Mouse (Mus musculus) CD4-positive, CD25-positive, alpha-beta regulatory T cell, adult 4 months (primary cell): ENCODE results near the gene Dennd5a. TPM values are rescaled to one million over a fixed set of nuclear protein-coding genes. Genes with fewer than 3 reads are reported as not detected.

Experiments
- polyA plus RNA-seq, 2 experiments: library from polyadenylated mRNA; unstranded; fragments of 100-300 nt; shearing (Covaris generic); gene quantifications; one replicate each; pipeline ENCODE4 v1.2.1; 2017

Gene Dennd5a
- polyA plus RNA-seq, 2 experiments from 2014 or later = 23.4 to 27.6 TPM

Other genes starting within 250 kb of the Dennd5a start
- gene BC051019, start 236.6 kb downstream of the Dennd5a start, polyA plus RNA-seq = under 1 TPM in 1 of 2 experiments, not detected in 1; 0.38 TPM
- not detected for gene Ascl3, start 228.7 kb downstream of the Dennd5a start, polyA plus RNA-seq
- 100 to 1,000 TPM in 1 of 2 experiments, 10 to 100 TPM in 1; 83.6 to 102 TPM for gene Tmem9b, start 207.6 kb downstream of the Dennd5a start, polyA plus RNA-seq
- gene Nrip3, start 178.4 kb downstream of the Dennd5a start, polyA plus RNA-seq = under 1 TPM; 0.30 to 0.73 TPM
- gene Scube2, start 94.8 kb downstream of the Dennd5a start, polyA plus RNA-seq = not detected
- 10 to 100 TPM; 35.0 to 39.5 TPM for gene Tmem41b, start 26.5 kb upstream of the Dennd5a start, polyA plus RNA-seq
- gene Ipo7, start 57.8 kb upstream of the Dennd5a start, polyA plus RNA-seq = 10 to 100 TPM; 24.0 to 33.0 TPM
- 10 to 100 TPM; 42.5 to 50.0 TPM for gene Zfp143, start 100.7 kb upstream of the Dennd5a start, polyA plus RNA-seq
- gene Wee1, start 161.6 kb upstream of the Dennd5a start, polyA plus RNA-seq = 1 to 10 TPM in 1 of 2 experiments, under 1 TPM in 1; 0.96 to 1.8 TPM